Mouse (Mus musculus) natural killer cell, adult 2 months (primary cell): ENCODE measurements at regions not wholly inside any gene's neighbourhood (a gene's known extent, or its start where the extent isn't known, plus 50 kb on each side); places are given as distances from the start of the nearest gene placed in this dataset.
A peak's percentile ranks its signal among the peaks of the same experiment; 100 is the strongest.

Experiments used
- DNase-seq, 2 experiments: peaks; one replicate each; pipeline ENCODE4 v3.0.0; 2022; ENCODE audit warnings: low spot score in 2 of 2

DNA sequence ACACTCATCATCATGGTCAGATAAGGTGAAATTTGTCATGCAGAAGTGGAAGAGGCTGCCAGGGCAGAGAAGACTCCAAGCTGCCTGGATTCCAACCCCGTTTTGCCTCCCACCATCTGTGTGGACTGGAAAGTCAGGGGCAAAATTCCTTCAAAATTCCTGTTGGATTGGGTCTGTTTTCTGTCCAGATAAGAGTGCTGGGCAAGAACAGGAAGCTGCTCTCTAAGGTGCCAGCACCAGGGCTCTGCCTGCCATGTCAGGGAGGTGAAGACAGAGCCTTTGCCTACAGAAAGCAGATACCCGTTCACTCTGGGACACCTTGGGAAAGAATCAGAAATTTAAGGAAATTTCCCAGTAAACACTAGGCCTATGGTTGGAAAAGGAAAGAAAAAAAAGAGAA, 112.5 kb upstream of the Sash1 start:
- DNase-seq: no peak

DNA sequence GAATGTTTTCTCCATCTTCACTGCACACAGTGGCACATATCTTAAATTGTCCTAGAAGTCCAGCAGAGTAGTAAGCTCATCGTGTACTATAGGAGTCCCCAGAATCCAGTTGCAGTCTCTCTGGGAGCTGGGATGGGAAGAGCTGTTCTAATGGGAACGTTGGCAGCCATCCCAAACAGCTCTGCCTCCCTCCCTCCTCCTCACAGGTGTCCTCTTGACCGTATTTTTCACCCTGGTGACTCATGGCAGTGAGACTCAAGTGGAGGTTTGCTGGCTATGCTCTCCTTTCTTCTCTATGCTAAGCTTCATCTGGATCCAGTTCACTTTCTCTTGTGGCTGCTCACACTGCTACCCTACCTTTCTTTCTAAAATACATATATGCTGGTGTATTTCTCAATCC, 109.2 kb upstream of the Sash1 start:
- no peak for DNase-seq

GRCm38 (mm10) chr10:8986339-8986738, 100.5 kb upstream of the Sash1 start:
- no peak for DNase-seq

DNA sequence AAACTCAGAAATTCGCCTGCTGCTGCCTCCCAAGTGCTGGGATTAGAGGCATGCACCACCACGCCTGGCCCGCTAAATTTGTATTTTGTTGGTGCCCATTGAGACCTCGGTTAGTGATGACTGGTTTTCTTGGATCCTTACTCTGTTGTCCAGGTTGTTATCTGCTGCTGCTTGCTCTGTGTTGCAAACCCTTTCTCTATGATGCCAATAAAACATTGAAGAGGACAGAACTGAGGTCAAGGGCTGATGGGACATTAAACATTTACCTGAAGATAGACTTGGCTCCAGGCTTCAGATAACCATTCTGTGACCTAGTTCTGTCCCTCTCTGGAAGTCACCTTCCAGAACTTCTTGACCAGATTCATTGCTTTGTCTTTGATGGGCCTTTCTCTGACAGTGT, 97.5 kb upstream of the Sash1 start:
- no peak for DNase-seq

- DNase-seq: no peak
These were observed 94.7 kb upstream of the Sash1 start for GRCm38 (mm10) chr10:8980568-8980967.

GRCm38 (mm10) chr10:8978595-8978994, 92.7 kb upstream of the Sash1 start:
- DNase-seq: no peak

- peak in 1 of 2 experiments; percentile 3 for DNase-seq
These were observed 88.1 kb upstream of the Sash1 start for GRCm38 (mm10) chr10:8973934-8974333.

GRCm38 (mm10) chr10:8972789-8973551, 87.1 kb upstream of the Sash1 start:
- DNase-seq: no peak

- no peak for DNase-seq
These were observed 84.9 kb upstream of the Sash1 start for GRCm38 (mm10) chr10:8970807-8971206.

DNA sequence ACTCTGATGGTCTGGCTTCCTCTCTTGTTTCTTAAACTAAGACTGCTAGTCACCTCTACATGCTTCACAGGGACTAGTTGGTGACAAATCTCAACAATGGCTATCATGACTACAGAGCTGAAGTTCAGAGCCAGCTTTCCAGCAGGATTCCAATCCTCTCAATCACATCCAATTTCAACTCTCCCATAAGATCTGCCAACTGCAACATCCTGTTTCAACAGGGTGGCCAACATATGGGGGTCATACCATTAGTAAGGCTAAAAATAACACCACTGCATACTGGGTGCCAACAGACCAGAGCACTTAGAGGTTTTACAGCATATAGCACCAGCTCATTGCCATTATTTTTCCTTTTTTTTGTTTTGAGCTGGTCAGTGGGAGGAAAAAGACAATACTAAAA, 83.7 kb upstream of the Sash1 start:
- no peak for DNase-seq

DNA sequence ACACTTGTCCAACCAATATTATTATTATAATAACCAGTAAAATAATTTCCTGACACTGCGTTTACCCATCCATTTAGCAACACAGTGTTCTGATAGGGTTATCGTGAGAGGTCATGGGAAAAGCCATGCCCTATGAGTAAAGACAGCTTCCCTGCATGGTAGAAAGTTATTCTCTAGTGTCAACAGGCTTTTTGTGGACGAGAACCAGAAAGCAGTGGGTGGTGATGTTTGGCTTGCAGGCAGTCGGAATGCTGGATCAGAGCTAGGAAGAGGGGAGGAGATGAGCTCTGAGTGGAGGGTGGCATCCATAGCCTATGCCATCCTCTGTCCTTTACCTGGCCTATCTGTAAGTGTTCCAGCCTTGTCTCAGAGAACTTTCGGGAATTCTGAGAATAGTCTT, 83.1 kb upstream of the Sash1 start:
- DNase-seq: no peak

DNA sequence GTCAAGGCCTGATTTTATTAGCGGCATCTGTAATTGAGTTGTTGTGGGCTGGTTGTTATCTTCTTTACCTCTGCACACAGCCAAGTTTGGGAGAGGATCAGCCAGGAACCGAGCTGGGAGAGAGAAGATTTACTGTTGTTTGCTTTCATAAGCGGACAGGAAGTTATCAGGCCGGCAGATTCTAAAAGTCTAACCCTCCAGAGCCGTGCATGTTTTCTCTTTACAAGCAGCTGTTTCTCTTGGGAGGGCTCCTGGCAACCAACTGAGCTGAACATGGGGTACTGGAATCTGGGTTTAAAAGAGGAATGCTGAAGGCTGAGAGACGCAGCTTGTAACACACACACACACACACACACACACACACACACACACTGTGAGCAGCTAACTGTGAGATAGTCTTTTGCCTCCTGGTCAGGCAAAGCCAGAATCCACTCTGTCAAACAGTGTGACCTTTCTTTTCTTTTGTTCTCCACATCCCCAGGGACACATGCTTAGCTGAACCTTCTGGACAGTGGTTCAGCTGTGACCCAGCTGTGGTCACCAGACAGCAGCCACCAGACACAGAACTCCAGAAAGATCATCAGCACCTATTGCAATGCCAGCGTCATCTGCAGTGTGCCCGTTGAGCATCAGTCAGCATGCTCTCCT, 82.5 kb upstream of the Sash1 start:
- no peak for DNase-seq

DNA sequence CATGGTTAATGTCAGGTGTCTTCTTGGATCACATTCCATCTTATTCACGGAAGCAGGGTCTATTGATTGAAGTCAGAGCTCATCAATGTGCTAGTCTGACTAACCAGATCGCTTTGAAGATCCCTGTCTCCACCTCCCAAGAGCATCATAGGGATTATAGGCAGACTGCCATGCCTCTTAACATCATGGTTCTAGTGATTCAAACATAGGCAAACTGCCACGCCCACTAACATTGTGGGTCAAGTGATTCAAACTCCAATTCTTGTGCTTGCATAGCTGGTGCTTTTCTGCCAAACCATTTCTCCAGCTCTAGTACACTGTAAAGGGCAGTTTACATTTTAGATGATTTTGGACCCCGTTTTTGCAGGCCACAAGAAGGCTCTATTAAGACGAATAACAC, 77.1 kb upstream of the Sash1 start:
- DNase-seq: no peak

GRCm38 (mm10) chr10:8960964-8961675, 75.2 kb upstream of the Sash1 start:
- DNase-seq: no peak

- no peak for DNase-seq
These were observed 74.5 kb upstream of the Sash1 start for GRCm38 (mm10) chr10:8960275-8960960.

DNA sequence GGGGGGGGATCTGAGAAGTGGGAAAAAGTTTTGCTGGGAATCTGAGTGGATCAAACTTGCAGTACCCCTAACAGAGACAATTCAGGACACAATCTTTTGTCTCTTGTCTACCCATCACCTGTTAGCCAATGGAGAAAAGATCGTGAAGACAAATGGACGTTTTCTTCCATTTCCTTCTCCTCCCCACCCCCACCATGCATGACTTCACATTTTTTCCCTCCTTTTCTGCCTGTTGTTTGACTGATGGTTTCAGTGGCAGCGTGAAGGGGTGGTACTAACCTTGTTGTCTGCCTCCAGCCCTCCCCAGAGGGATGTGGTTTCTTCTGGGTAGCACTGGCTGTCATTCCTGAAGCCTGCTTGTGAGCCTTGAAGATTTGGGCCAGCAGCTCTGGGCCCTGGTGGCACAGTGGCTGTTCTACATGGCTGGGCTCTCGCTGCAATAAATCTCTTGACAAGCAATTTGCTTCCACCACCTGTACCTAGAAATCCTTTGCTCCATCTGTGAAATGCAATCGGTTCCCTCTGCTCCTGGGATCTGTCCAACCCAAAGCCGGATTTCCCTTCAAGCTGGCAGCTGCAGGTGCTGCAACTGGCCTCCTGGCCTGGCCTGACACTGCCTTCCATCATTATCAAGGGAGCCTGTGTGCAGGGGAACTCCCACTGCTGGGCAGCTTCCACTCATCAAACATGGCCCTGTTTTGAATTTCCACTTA, 69.8 kb upstream of the Sash1 start:
- DNase-seq: no peak

DNA sequence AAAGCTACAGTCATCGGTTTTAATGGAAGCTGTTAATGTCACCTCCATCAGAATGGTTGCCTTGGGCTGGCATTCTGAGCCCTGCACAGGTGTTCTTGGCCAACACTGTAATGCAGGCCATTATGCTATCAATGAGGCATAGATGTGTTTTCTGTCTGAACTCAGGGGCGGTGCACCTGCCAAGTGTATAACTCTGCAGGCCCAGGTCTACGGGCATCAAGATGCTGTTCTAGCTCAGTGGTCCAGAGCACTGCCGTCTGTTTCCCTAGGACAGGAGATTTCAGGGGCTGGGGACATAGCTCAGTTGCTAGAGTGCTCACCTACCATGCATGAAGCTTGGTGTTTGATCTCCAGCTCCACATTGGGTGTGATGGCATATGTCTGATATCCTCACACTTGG, 68.1 kb upstream of the Sash1 start:
- no peak for DNase-seq

- no peak for DNase-seq
These were observed 67.1 kb upstream of the Sash1 start for GRCm38 (mm10) chr10:8952922-8953321.

DNA sequence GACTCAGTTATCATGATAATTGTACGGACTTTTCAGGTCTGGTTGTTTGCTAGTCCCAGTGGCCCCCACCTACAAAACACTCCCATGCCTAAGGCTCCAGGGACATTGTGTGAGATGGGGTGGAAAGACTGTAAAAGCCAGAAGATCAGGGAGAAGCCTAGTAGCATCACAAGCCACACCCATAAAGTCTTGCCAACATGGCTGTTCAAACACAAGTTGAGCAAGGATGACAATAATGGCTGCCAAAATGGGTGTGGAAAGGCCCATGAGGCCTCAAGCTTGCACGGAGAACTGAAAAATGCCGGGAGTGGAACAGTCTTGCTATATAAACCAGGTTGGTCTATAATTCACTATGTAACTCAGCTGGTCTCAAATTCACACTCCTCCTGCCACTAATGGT, 66.1 kb upstream of the Sash1 start:
- no peak for DNase-seq

- no peak for DNase-seq
These were observed 65.5 kb upstream of the Sash1 start for GRCm38 (mm10) chr10:8951236-8951825.

DNA sequence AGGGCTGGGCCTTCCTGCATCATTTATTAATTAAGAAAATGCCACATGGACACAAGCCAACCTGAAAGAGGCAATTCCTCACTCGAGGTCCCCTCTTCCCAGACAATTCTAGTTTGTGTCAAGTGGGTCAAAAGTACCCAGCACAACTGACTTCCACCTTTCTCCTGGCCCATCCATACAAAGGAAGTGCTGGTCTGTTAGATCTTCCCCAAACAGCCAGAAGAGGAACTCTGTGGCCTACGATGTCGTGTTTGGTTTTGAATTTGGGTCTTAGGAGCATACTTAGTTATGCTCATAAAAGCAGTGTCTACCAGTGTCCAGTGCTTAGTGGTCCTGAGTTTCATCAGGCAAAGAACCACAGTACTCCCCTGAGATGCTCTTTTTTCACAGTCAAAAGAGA, 62.4 kb upstream of the Sash1 start:
- no peak for DNase-seq
